Mouse (Mus musculus) lung, postnatal 0 days (tissue): ENCODE measurements at regions not wholly inside any gene's neighbourhood (a gene's known extent, or its start where the extent isn't known, plus 50 kb on each side); places are given as distances from the start of the nearest gene placed in this dataset.

Experiments used
- CTCF ChIP-seq: IDR thresholded peaks from 2 replicates; pipeline ENCODE4 v1.5.1; 2016; ENCODE audit warnings: antibody characterized with exemption, mild to moderate bottlenecking
- EP300 ChIP-seq: IDR thresholded peaks from 2 replicates; pipeline ENCODE4 v1.6.1; 2016; ENCODE audit warnings: antibody characterized with exemption, mild to moderate bottlenecking, control low read depth

- no peak for TF ChIP-seq CTCF
- no peak for TF ChIP-seq EP300
Observed at GRCm38 (mm10) chr13:97459106-97459505, 218.2 kb downstream of the Enc1 start.
